Mouse (Mus musculus) layer of hippocampus, adult 9-10 months (tissue): ENCODE data around the gene Mup19.
"Not testable (repeated sequence)": the region's sequence is repeated elsewhere in the genome, so short reads cannot be mapped to it uniquely, and the experiment has no call there.

Source experiments
- DNase-seq: peaks from one replicate; pipeline ENCODE4 v3.0.0; 2022; ENCODE audit warnings: low spot score

Gene Mup19

DNA sequence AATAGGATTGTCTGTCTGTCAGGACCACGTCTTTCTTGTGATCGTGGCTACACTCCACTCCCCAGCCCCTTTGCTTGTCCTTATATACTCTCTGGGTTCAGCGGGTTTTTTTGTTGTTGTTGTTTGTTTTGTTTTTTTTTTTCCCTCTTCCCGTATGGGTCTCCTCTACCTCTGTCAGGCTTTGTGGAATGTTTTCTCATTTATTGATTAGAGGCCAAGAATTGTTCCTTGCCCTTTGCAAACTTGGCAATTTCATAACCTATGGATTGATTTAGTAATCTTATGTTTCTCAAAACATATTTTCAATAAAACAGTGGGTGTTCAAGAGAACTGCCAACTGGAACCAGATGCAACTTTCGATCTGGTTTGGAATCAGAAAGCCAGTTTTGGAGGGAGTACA lies at the start of gene Mup19:
TSS of gene Mup19 (minus strand) at position 101 of the 400 bp plus-strand sequence.
- DNase-seq: not testable (repeated sequence)

DNA sequence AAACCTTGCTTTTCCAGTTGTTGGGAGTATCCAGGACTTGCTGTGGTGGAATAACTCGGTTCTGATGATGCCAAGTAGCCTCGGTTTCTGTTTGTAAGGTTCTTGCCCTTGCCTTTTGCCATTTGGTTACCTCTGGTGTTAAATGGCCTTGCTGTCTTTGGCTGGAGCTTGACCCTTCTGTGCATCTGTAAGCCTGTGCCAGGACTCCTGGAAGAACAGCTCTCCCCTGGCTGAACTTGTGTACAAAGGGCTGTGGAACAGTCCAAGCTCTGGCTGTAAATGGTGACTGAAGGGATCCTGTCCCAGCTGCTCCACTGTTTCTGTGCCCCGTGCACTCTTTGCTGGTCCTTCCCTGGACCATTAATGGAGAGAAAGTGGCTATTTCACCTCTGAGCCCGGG lies 47.1 kb upstream of the Mup19 start:
- DNase-seq: no peak

DNA sequence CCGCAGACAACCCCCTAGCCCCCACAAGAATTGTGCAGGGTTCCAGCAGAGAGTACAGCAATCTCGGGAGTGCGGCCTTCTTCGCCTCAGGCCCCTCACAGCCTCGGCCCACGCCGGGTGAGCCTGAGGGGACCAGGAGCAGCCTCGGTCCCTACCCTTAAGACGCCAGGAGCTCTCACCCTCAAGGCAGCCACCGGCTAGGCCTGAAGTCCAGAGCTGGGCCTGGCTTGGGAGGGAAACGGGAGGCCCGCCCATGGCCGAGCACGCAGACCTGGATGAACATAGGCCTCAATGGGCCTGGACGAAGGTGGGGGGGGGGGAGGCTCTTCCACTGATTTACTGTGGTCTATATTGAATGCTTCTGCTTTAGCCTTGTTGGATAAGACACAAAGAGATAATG lies 41.1 kb upstream of the Mup19 start:
- no peak for DNase-seq

DNA sequence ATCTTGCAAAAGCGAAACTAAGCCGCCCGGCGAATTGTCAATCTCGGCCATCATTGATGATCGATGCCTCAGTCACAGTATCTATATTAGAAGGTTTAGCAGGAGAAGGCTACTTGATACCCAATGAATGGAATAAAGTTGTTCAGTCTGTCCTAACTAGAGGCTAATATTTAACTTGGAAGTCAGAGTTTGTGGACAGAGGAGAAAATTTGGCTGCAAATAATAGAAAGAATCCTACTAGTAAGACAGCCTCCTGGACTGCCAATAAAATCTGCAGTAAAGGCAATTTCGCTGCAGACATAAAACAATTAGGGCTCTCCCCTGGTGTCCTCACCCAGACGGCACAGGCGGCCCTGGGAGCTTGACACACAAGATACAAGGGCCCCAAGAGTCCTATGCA lies 40.5 kb upstream of the Mup19 start:
- not testable (repeated sequence) for DNase-seq

DNA sequence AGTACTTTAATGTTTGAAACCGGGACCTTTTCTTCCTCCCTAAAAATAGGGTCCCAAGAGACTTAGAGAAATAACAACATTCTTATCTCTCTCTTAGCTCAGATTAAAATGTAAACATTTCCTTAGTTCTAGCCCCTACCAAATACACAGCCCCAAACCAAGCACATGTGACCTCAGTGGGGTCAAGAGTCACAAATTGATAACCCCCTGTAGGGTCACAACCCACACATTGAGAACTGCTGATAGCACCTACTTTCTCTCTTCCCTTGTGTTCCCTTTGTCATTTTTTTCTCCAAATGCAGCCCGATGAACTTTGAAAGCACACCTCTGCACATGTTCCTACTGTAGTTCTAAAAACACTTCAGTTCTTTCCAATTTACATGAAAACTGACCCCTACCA lies 33.5 kb upstream of the Mup19 start:
- DNase-seq: no peak

DNA sequence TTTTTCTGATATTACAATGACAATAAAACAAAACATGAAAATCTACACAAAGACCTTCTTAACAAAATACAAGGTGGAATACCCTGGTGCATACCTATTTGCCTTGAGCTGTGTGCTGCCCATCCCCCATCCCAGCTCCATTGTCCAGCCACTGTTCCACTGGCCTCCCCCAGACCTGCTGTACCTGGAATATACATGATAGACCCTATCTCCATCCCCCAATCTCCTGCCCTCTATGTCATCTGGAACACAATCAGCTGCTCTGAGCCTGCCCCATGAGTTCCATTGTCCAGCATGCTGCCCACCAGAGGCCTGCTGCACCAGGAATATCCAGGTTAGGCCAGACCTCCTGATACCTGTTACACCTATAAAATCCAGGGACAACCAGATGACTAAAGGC lies 31.4 kb upstream of the Mup19 start:
- no peak for DNase-seq

DNA sequence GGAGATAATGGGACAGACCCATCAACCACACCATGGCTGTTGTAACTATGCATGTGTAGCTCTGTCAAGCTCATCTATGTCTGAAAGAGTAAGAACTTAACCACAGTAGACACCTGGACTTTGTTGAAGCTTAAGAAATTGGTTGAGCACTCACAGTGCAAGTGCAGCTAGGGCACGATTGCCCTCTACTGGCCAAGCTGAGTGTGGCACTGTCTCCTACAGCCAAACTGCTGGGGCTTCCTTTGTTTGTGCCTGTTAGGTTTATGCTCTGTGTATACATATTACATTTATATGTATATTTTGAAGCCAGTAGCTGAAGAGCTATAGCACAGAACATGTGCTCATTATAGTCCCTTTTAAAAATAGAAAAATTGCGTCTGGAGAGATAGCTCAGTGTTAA lies 29.1 kb upstream of the Mup19 start:
- peak; percentile 2 for DNase-seq

DNA sequence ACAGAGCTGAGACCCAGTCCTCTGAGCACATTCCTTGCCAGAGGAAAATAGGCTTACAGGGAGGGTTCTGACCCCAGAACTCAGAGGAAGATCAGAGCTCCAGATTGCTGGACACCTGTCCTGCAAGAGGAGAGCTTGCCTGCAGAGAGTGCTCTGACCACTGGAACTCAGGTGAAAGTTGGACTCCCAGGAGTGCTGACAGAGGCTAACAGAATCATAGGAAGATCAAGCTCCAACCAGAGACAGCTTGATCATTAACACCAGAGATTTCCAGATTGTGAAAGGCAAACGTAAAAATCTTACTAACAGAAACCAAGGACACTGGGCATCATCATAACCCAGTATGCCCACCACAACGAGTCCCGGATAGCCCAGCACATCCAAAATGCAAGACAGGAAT lies 26.9 kb upstream of the Mup19 start:
- not testable (repeated sequence) for DNase-seq

DNA sequence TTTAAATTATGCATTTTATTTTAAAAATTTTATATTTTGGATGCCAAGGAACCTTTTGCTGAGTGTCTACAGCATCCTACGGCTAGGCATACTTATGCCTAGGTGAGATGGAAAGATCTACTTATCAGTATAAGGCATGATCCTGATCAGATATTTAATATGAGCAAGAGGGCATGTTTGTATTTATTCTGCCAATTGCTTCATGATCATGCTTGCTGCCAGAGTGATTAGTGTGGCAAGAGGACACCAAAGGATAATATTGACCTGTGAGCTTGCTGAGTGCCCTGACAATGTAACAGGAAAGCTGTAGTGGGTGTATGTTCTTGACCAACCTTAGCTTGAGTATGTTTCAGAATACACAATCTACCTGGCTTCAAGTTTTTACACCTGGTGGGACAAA lies 7.6 kb upstream of the Mup19 start:
- DNase-seq: not testable (repeated sequence)

DNA sequence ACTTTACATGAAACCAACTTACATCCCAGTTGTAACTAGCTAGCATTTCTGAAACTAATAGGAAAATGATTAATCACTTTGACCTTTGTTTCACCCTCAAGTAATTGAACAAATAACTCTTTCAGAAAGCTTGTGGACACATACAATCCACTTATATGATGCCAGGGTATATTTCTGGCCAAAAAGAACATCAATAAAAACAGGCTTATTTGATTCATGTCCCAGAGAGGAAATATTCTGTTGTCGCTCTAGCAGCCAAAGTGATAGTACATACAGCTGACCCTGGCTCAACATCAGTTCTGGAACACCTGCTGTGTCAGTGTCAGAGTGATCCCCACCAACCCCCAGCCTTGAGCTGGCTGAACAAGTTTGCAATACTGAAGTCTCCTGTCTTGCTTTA lies 2.2 kb upstream of the Mup19 start:
- not testable (repeated sequence) for DNase-seq
